Mouse (Mus musculus) spleen, postnatal 36 days (tissue): ENCODE data around the gene 9230104L09Rik.
A peak's percentile ranks its signal among the peaks of the same experiment; 100 is the strongest.

Experiments
- DNase-seq, 2 experiments: peaks; one replicate each; pipeline ENCODE4 v3.0.0; 2022; ENCODE audit warnings: low spot score in 2 of 2, mixed read lengths in 1 of 2

Gene 9230104L09Rik

DNA sequence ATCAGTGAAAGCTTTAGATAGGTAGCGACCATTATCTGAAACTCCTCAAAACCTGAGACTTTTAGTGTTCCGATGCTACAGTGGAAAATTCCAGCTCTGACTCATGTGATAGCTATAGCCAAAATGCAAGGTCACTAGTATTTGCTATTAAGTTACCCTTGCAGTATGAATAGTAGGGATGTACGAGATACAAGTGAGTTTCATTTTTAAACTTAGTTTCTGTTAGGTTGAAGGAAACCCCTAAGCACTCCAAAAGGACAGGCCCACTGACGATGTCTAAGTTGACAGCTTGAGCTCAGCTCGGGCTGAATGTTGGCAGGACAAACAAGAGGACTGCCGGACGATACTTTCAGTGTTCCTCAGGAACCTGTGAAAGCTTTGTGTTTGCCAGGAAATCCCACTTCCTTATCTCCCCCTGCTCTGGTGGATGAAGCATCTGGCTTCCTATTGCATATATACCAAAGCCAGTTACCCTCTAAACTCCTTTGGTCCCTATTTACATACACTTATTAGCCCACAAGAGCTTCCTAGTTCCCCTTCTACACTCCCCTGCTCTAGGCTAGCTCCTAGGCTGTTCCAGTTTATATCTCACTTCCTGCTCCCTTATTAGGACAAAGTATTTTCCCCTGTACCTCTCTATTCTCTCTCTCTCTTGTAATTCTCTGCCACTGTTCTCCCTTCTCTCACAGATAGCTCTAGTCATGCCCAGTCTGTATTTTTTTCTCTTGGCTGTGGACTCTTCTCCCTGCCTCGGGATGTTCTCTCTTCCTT, 8.0 kb downstream of the 9230104L09Rik start:
- DNase-seq: no peak

DNA sequence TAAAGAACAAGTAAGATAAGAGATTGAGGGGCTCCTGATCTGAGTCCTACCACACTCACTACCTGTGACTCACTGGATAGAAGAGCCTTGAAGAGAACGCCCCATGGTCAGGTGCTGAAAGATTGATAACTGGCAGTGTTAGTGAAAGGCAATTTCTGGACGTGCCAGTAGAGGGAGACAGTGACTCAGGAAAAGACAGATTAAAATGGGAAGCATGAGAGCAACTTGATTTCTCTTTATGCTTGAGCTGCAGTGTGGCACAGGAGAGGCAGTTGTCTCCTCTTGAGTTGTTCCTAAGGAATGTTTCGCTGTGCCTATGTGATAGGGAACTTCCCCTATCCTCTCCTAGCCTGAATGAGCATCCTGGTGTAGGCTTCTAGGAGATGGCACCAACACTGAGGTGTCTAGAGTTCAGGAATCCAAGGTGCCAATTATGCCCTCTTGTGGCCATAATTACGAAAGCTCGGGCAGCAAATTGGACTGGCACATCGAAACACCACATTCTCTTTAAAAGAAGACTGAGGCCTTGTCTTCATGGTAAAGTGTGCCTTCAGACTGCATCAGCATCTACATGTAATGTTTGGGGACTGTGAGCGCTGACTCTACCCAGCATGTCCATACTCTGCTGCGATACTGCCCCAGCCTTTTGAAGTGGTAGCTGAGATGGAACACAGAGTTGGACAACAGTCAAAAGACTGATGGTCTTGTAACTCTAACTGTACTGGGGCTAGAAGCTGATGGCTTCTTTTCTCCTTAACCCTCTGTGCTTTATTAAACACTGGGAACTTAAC, 13.5 kb downstream of the 9230104L09Rik start:
- peak; percentile 53 to 71 for DNase-seq

DNA sequence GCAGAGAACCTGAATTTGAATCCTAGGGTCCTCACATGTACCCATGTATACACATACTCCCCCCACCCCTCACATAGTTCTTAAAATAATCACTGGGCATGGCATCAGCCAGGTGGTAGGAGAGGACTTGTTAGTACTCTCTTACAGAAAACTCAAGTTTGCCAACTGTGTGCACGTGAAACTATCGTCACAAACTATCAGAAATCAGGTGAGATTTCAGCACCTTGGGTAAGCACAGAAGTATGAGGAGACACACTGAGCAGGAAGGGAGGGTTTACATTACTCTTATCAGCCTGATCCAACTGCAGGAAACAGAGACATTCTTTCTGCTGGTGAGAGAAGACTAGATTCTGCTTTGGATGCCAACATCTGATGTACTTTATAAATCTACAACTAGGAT, 25.6 kb downstream of the 9230104L09Rik start:
- no peak for DNase-seq

DNA sequence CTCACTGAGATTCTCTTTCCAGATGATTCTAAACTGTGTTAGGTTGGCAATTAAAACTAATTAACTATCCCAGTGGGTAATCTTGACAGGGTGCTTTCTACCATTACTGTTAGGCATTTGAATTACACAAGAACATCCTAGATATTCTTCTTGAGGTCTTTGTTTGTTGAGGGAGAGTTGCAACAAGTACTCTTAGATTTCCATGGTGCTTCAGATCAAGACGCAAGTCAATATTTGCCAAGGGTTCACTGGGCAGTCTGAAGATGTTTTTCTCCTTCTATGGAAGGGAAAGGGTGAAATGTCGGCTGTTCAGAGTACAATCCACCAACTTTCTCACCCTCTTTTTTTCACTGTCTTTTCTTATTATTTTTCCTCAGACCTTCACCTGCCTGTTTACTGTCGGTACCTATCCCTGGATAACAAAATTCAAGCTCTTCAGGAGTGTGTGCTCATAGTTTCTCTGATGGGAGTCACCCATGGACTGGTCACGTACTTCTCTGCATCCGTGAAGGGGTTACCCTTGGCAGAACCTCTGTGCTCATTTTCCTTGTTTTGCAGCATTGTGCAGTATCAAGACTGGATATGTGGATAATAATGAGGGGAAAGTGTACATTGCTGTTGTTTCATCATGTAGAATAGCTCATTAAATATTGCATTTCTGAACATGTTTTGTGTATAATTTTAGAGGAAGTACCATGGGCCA, 26.6 kb downstream of the 9230104L09Rik start:
- no peak for DNase-seq

DNA sequence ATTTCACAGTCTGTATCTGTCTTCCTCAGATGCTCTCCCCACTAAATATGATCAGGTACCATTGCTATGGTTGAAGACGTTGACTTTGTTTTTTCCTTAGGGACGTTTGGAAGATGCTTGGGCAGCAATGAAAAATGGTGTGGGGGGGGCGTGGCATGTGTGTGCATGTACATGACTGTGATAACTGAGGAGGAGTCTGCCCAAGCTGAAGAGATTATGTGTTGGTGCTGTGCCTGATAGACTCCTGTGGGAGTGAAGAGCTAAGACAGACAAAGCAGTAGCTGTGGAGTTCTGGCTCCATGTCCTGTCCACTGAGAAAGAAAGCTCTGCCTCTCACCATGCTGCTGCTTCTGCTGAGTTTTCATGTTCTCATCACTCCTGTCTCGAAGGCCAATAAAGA, 29.9 kb downstream of the 9230104L09Rik start, which contains the start of gene Cst9:
Cst9 (plus strand) TSS at position 236 of the 400 bp plus-strand sequence.
- no peak for DNase-seq

DNA sequence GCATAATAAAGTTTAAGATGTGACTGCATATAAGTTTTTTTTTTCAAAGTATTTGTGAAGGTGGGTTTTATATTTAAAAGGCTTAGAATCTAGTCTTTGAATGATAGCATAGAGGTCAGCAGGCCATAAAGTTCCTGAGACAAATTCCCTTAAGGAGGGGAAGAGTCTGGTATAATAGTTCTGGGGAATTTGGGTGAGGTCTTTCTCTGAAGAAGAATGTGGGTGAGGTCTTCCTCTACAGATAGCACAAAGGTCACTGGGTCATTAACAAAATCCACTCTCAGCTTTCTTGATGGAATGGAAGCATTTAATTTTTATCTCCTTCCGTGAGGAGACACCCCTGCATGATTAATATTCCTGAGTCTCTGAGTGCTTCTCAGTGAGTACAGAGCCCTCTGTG, 38.9 kb downstream of the 9230104L09Rik start:
- no peak for DNase-seq

DNA sequence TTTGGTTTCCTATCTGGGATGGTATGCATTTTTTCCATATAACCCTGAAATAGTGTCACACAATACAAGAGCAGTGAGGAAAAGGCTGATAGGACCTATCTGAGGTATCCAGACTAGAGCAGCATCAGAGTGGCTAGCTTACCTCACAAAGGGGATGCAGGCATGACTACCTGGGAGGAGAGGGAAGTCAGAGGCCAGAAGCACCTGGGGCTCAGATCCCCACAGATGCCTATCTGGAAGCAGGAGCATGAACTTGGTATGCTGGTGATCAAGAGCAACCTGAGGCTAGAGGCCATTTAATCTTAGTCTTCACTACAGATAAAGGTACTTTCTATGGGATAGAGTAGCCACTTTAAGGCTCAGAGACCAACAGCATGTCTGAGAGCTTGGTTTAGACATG, 44.9 kb downstream of the 9230104L09Rik start, which contains the start of gene Cst13:
Cst13 (plus strand) TSS at position 173 of the 400 bp plus-strand sequence.
- DNase-seq: no peak

DNA sequence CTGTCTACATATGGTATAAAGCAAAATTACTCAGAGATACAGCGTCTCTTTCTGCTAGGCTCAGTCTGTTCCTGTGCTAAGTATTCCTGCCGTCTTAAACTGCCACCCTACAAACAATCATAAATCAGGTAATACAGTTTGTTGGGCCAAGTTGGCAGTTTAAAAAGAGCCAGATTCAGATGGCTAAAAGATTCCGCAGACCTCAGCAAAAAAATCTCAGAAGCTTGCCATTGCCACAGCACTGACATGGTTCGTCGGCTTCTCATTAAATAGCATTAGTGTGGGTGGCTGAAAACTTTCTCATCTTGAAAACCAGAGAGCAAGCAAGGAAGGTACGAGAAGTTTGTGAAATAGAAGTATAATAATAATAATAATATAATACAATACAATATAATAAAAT, 58.1 kb downstream of the 9230104L09Rik start:
- no peak for DNase-seq

DNA sequence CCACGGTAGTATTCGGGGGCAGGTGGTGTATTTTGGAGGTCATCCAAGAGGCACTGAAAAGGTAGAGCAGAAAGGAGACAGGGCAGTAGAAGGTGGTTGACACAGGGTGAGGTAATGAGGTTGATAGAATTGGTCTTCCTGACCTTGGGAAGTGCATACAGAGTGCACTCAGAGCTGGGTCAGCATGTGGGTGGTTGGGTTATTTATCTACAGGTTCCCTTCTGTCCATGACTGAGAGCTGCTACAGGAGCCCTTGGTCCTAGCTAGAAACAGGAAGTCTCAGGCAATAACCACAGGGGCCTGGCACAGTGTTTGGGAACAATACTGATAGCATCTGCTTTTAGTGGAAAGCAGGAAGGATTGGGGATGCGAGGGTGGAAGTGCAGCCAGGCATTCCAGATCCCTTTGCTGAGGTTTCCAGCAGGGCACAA, 63.3 kb downstream of the 9230104L09Rik start:
- DNase-seq: no peak

DNA sequence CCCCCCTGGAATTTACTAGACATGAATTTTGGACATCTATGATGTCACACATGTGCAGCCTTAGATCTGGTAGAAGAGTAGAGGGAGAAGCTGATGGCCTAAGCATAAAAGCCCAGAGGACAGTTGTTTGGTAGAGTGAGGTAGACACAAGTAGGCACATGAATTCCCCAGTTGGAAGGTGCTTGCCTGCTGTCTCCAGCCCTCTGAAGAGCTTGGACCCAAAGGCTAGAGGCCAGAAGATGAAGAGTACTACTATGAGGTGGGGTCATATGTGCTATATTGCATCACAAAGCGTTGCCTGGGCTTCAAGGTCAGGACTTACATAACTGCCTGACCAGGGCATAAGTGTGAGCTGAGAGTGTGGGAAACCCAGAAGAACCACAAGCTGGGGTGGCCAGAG, 66.4 kb downstream of the 9230104L09Rik start, which contains the start of gene Cst8:
Cst8 (plus strand) TSS at position 301 of the 400 bp plus-strand sequence.
- DNase-seq: no peak
